Mouse (Mus musculus): ENCODE measurements at regions not wholly inside any gene's neighbourhood (a gene's known extent, or its start where the extent isn't known, plus 50 kb on each side); places are given as distances from the start of the nearest gene placed in this dataset.

- H3K27me3 ChIP-seq (ENCODE audit: control insufficient read depth, insufficient read depth, low read length): no peaks in the 10 kb centered on the region
- H3K27ac ChIP-seq (ENCODE audit: low read depth, low read length): no peak overlapping the region
- H3K4me1 ChIP-seq (replicated peaks; ENCODE audit: control insufficient read depth, insufficient read depth, low read length): no peaks in the 10 kb centered on the region
- no peaks in the 10 kb centered on the region for H3K36me3 ChIP-seq (ENCODE audit: control insufficient read depth, insufficient read depth, low read length)
- no peak overlapping the region for H3K4me3 ChIP-seq (ENCODE audit: low read depth, low read length)
- no peak for ATAC-seq (replicated peaks; ENCODE audit: low FRiP score)
- DNase-seq (ENCODE audit: low spot score): no peak
- H3K9me3 ChIP-seq (ENCODE audit: control insufficient read depth, low read length): no peaks in the 10 kb centered on the region
- H3K9ac ChIP-seq (ENCODE audit: low read length): no peak overlapping the region
- 93% methylated on average over 2 of the region's 2 CpGs for WGBS
- no peak overlapping the region for H3K4me2 ChIP-seq (ENCODE audit: low read depth, low read length, severe bottlenecking)
These were observed 268.5 kb upstream of the Gadl1 start for GRCm38 (mm10) chr9:115640781-115641180.

GRCm38 (mm10) chr9:115642032-115642431 lies 267.2 kb upstream of the Gadl1 start:
- H3K36me3 ChIP-seq (ENCODE audit: control insufficient read depth, insufficient read depth, low read length): no peaks in the 10 kb centered on the region
- no peak overlapping the region for H3K4me3 ChIP-seq (ENCODE audit: low read depth, low read length)
- WGBS: 73% methylated on average over 4 of the region's 4 CpGs
- H3K27ac ChIP-seq (ENCODE audit: low read depth, low read length): no peak overlapping the region
- H3K27me3 ChIP-seq (ENCODE audit: control insufficient read depth, insufficient read depth, low read length): no peaks in the 10 kb centered on the region
- no peak for DNase-seq (ENCODE audit: low spot score)
- no peaks in the 10 kb centered on the region for H3K9me3 ChIP-seq (ENCODE audit: control insufficient read depth, low read length)
- no peak overlapping the region for H3K9ac ChIP-seq (ENCODE audit: low read length)
- ATAC-seq (replicated peaks; ENCODE audit: low FRiP score): no peak
- H3K4me2 ChIP-seq (ENCODE audit: low read depth, low read length, severe bottlenecking): no peak overlapping the region
- no peaks in the 10 kb centered on the region for H3K4me1 ChIP-seq (replicated peaks; ENCODE audit: control insufficient read depth, insufficient read depth, low read length)

- WGBS: 87% methylated on average over 9 of the region's 9 CpGs
- no peak for DNase-seq (ENCODE audit: low spot score)
- ATAC-seq (replicated peaks; ENCODE audit: low FRiP score): no peak
- Histone ChIP-seq H3K4me2 (ENCODE audit: low read depth, low read length, severe bottlenecking) (no peak overlapping the region), H3K4me1 (replicated peaks; ENCODE audit: control insufficient read depth, insufficient read depth, low read length) (no peaks in the 10 kb centered on the region), H3K27me3 (ENCODE audit: control insufficient read depth, insufficient read depth, low read length) (no peaks in the 10 kb centered on the region), H3K9ac (ENCODE audit: low read length) (no peak overlapping the region), H3K9me3 (ENCODE audit: control insufficient read depth, low read length) (no peaks in the 10 kb centered on the region), H3K27ac (ENCODE audit: low read depth, low read length) (no peak overlapping the region), H3K4me3 (ENCODE audit: low read depth, low read length) (no peak overlapping the region), H3K36me3 (ENCODE audit: control insufficient read depth, insufficient read depth, low read length) (no peaks in the 10 kb centered on the region)
These were observed 264.3 kb upstream of the Gadl1 start for GRCm38 (mm10) chr9:115644953-115645352.

GRCm38 (mm10) chr9:115646226-115646625 lies 263.0 kb upstream of the Gadl1 start:
- Histone ChIP-seq H3K4me2 (ENCODE audit: low read depth, low read length, severe bottlenecking) (no peak overlapping the region), H3K36me3 (ENCODE audit: control insufficient read depth, insufficient read depth, low read length) (no peaks in the 10 kb centered on the region), H3K27me3 (ENCODE audit: control insufficient read depth, insufficient read depth, low read length) (no peaks in the 10 kb centered on the region), H3K9me3 (ENCODE audit: control insufficient read depth, low read length) (no peaks in the 10 kb centered on the region), H3K9ac (ENCODE audit: low read length) (no peak overlapping the region), H3K27ac (ENCODE audit: low read depth, low read length) (no peak overlapping the region), H3K4me1 (replicated peaks; ENCODE audit: control insufficient read depth, insufficient read depth, low read length) (no peaks in the 10 kb centered on the region), H3K4me3 (ENCODE audit: low read depth, low read length) (no peak overlapping the region)
- ATAC-seq (replicated peaks; ENCODE audit: low FRiP score) (no peak), DNase-seq (ENCODE audit: low spot score) (no peak)
- 55% methylated on average over 7 of the region's 7 CpGs for WGBS

GRCm38 (mm10) chr9:115651708-115652107 lies 257.5 kb upstream of the Gadl1 start:
- no peaks in the 10 kb centered on the region; the same call in 1 of the 2 replicates for H3K27me3 ChIP-seq (ENCODE audit: control insufficient read depth, insufficient read depth, low read length)
- no peaks in the 10 kb centered on the region for H3K9me3 ChIP-seq (ENCODE audit: control insufficient read depth, low read length)
- H3K4me3 ChIP-seq (ENCODE audit: low read depth, low read length): no peak overlapping the region
- DNase-seq (ENCODE audit: low spot score) (no peak), ATAC-seq (replicated peaks; ENCODE audit: low FRiP score) (no peak)
- 85% methylated on average over 2 of the region's 2 CpGs for WGBS
- no peak overlapping the region for H3K4me2 ChIP-seq (ENCODE audit: low read depth, low read length, severe bottlenecking)
- H3K27ac ChIP-seq (ENCODE audit: low read depth, low read length): no peak overlapping the region
- H3K9ac ChIP-seq (ENCODE audit: low read length): no peak overlapping the region
- H3K36me3 ChIP-seq (ENCODE audit: control insufficient read depth, insufficient read depth, low read length): no peaks in the 10 kb centered on the region
- H3K4me1 ChIP-seq (replicated peaks; ENCODE audit: control insufficient read depth, insufficient read depth, low read length): no peaks in the 10 kb centered on the region

- no peaks in the 10 kb centered on the region for H3K36me3 ChIP-seq (ENCODE audit: control insufficient read depth, insufficient read depth, low read length)
- no peak overlapping the region for H3K27ac ChIP-seq (ENCODE audit: low read depth, low read length)
- H3K9me3 ChIP-seq (ENCODE audit: control insufficient read depth, low read length): no peaks in the 10 kb centered on the region
- H3K4me1 ChIP-seq (replicated peaks; ENCODE audit: control insufficient read depth, insufficient read depth, low read length): no peaks in the 10 kb centered on the region
- no peak overlapping the region for H3K4me3 ChIP-seq (ENCODE audit: low read depth, low read length)
- no peak overlapping the region for H3K4me2 ChIP-seq (ENCODE audit: low read depth, low read length, severe bottlenecking)
- ATAC-seq (replicated peaks; ENCODE audit: low FRiP score) (no peak), DNase-seq (ENCODE audit: low spot score) (no peak)
- H3K9ac ChIP-seq (ENCODE audit: low read length): no peak overlapping the region
- no peaks in the 10 kb centered on the region; the same call in 1 of the 2 replicates for H3K27me3 ChIP-seq (ENCODE audit: control insufficient read depth, insufficient read depth, low read length)
- 94% methylated on average over 5 of the region's 5 CpGs for WGBS
These were observed 256.1 kb upstream of the Gadl1 start for GRCm38 (mm10) chr9:115653116-115653515.

- no peak overlapping the region for H3K9ac ChIP-seq (ENCODE audit: low read length)
- H3K27ac ChIP-seq (ENCODE audit: low read depth, low read length): no peak overlapping the region
- ATAC-seq (replicated peaks; ENCODE audit: low FRiP score) (no peak), DNase-seq (ENCODE audit: low spot score) (peak; percentile 22)
- no peaks in the 10 kb centered on the region; the same call in 1 of the 2 replicates for H3K9me3 ChIP-seq (ENCODE audit: control insufficient read depth, low read length)
- peaks cover 3% of the 10 kb centered on the region; the same call in 1 of the 2 replicates for H3K27me3 ChIP-seq (ENCODE audit: control insufficient read depth, insufficient read depth, low read length)
- WGBS: 91% methylated on average over 6 of the region's 6 CpGs
- no peaks in the 10 kb centered on the region for H3K4me1 ChIP-seq (replicated peaks; ENCODE audit: control insufficient read depth, insufficient read depth, low read length)
- no peaks in the 10 kb centered on the region for H3K36me3 ChIP-seq (ENCODE audit: control insufficient read depth, insufficient read depth, low read length)
- no peak overlapping the region for H3K4me2 ChIP-seq (ENCODE audit: low read depth, low read length, severe bottlenecking)
- no peak overlapping the region for H3K4me3 ChIP-seq (ENCODE audit: low read depth, low read length)
These were observed 254.3 kb upstream of the Gadl1 start for GRCm38 (mm10) chr9:115654933-115655332.

- no peaks in the 10 kb centered on the region for H3K36me3 ChIP-seq (ENCODE audit: control insufficient read depth, insufficient read depth, low read length)
- H3K9ac ChIP-seq (ENCODE audit: low read length): no peak overlapping the region
- H3K4me3 ChIP-seq (ENCODE audit: low read depth, low read length): no peak overlapping the region
- WGBS: 64% methylated on average over 2 of the region's 2 CpGs
- no peak overlapping the region for H3K27ac ChIP-seq (ENCODE audit: low read depth, low read length)
- ATAC-seq (replicated peaks; ENCODE audit: low FRiP score) (no peak), DNase-seq (ENCODE audit: low spot score) (peak; percentile 30)
- H3K9me3 ChIP-seq (ENCODE audit: control insufficient read depth, low read length): no peaks in the 10 kb centered on the region; the same call in 1 of the 2 replicates
- H3K27me3 ChIP-seq (ENCODE audit: control insufficient read depth, insufficient read depth, low read length): peaks cover 3% of the 10 kb centered on the region; the same call in 1 of the 2 replicates
- no peaks in the 10 kb centered on the region for H3K4me1 ChIP-seq (replicated peaks; ENCODE audit: control insufficient read depth, insufficient read depth, low read length)
- H3K4me2 ChIP-seq (ENCODE audit: low read depth, low read length, severe bottlenecking): no peak overlapping the region
These were observed 252.7 kb upstream of the Gadl1 start for GRCm38 (mm10) chr9:115656538-115656937.

- Histone ChIP-seq H3K9me3 (ENCODE audit: control insufficient read depth, low read length) (no peaks in the 10 kb centered on the region; the same call in 1 of the 2 replicates), H3K27me3 (ENCODE audit: control insufficient read depth, insufficient read depth, low read length) (peaks cover 3% of the 10 kb centered on the region; the same call in 1 of the 2 replicates)
- WGBS: 51% methylated on average over 4 of the region's 4 CpGs
These were observed 252.1 kb upstream of the Gadl1 start for GRCm38 (mm10) chr9:115656994-115657713.

More at GRCm38 (mm10) chr9:115656994-115657713, 252.1 kb upstream of the Gadl1 start:
- ATAC-seq (replicated peaks; ENCODE audit: low FRiP score): no peak
- Histone ChIP-seq H3K4me1 (replicated peaks; ENCODE audit: control insufficient read depth, insufficient read depth, low read length) (no peaks in the 10 kb centered on the region), H3K36me3 (ENCODE audit: control insufficient read depth, insufficient read depth, low read length) (no peaks in the 10 kb centered on the region), H3K9ac (ENCODE audit: low read length) (no peak overlapping the region), H3K4me2 (ENCODE audit: low read depth, low read length, severe bottlenecking) (no peak overlapping the region), H3K27ac (ENCODE audit: low read depth, low read length) (no peak overlapping the region), H3K4me3 (ENCODE audit: low read depth, low read length) (no peak overlapping the region)
- DNase-seq (ENCODE audit: low spot score): peak; percentile 39
